Mouse (Mus musculus): Measurements from ENCODE around the gene Ccdc60.

DNA sequence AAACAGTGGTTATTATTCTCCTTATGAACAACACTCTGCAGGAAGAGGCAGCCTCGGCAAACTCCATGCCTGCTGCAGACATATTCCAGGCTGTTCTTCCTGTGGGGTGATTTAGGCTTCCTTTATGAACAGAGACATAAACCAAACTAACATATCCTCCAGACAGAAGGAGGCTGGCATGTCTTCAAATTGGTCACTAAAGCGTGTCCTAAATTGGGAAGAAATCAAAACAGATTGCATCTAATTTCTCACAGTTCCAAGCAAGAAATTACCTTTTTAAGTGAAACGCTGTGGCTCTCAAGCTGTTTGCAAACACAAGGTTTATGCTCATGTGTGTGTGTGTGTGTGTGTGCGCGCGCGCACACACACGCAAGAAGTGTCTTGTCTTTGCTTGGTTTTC, 24.9 kb upstream of the Ccdc60 start:
- no peak for TF ChIP-seq CTCF (IDR thresholded peaks at IDR 0.05; ENCODE audit: control insufficient read depth, insufficient read depth, insufficient read length)
- TF ChIP-seq MAX (IDR thresholded peaks at IDR 0.05) = no peak

Measured in C2C12 (cell line).